Mouse (Mus musculus) bone marrow macrophage, adult 2 months (primary cell): ENCODE measurements at regions not wholly inside any gene's neighbourhood (a gene's known extent, or its start where the extent isn't known, plus 50 kb on each side); places are given as distances from the start of the nearest gene placed in this dataset.

Source experiments
- CTCF ChIP-seq: IDR thresholded peaks from 2 replicates; pipeline ENCODE4 v1.5.1; 2012; ENCODE audit warnings: low read depth, mild to moderate bottlenecking, low read length, moderate library complexity
- POLR2A ChIP-seq: IDR thresholded peaks from 2 replicates; pipeline ENCODE4 v1.6.1; 2012; ENCODE audit warnings: mild to moderate bottlenecking, low read depth, low read length, borderline replicate concordance

DNA sequence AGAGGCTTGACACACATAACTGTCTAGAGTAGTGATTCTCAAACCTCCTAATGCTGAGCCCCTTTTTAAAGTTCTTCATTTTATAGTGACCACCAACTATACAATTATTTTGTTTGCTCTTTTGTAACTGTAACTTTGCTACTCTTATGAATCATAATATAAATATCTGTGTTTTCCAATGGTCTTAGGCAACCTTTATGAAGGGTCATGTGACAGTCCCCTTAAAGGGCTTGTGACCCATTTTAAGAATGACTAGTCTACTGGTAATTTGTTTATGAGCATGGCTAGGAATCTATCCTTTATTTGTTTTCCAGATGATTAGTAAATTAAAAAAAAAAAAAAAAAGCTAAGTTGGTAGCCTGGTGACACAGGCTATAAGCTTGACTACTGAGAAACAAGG lies 539.5 kb upstream of the Atp2b1 start:
- TF ChIP-seq CTCF (no peak), POLR2A (no peak)
